Mouse (Mus musculus): ENCODE measurements around the gene Atm.

Gene Atm

DNA sequence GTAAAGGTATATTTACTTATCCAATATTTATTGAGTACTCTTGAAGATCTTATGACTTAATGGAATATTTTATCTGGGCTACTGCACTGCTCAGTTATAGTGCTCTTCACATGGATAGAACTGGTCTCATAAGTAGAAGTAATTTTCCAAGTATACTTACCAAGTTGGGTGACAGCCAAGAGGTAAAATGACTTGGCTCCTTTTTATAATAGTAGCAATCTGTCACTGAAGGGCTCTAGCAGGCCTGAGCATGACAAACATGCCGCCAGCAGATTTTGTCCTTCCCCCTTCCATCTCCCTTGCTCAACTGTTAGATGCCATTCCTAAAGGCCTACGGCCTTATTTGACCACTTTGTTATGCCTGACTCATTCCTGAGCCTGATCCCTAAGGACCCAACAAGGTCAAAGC lies 127.6 kb downstream of the Atm start:
- DNase-seq (ENCODE audit: low spot score in 2 of 2), result no peak

DNA sequence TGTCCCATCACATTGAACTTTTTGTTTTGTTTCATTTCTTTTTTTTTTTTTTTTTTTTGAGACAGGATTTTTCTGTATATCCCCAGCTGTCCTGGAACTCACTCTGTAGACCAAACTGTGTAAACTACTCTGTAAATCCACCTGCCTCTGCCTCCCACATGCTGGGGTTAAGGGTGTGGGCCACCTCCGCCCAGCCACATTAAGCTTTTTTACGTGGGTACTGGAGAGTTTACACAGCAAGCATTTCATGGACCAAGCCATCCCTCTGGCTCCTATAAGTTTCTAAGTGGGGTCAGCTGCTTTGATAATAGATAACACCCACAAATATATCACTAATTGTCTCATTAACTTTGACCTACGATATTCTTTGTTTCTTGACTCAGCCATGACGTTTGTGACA lies 128.0 kb downstream of the Atm start:
- no peak for DNase-seq (ENCODE audit: low spot score in 2 of 2)

DNA sequence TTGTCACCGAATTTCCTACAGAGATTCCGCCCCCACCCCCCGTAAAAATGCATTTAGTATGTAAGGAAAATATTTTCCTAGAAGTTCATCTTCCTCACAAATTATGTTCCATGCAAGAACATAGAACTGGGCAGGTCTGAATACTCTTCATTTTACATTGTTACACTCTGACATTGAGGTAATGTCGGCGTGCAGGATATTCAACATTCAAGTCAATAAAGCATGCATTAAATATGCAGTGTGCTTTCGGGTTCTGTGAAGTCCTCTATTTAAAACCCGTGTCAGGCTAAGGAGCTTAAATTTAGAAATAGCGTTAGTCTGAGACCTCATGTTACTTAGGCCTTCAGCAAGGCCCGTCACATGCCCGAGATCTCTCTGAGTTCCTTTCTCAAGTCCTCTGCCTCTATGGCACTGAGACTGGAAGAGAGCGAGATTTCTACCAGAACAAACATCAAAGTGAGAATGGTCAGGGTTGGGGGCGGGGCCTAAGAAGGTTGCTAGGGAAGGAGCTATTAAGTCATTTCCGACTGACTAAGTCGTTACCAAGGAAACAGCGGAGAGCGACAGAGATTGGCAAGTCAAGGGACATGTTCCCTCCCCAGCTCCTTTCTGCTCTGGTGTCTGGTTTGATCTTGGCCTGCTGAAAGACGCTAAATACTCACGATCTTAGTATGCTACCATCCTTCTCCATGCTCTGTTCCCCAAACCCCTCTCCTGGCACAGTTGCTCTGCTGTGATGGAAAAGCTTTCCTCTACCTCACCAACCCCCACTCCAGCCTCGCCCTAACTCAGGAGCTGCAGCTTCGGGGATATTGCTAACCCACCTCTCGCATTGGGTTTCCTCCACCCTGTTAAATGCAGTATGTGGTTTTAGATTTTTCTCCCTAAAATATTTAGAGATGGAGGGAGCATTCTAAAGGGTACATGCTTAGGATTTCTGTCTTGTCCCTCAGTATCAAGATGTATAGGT lies 131.5 kb downstream of the Atm start:
- DNase-seq (ENCODE audit: low spot score in 2 of 2), result peak; percentile 70 to 72

DNA sequence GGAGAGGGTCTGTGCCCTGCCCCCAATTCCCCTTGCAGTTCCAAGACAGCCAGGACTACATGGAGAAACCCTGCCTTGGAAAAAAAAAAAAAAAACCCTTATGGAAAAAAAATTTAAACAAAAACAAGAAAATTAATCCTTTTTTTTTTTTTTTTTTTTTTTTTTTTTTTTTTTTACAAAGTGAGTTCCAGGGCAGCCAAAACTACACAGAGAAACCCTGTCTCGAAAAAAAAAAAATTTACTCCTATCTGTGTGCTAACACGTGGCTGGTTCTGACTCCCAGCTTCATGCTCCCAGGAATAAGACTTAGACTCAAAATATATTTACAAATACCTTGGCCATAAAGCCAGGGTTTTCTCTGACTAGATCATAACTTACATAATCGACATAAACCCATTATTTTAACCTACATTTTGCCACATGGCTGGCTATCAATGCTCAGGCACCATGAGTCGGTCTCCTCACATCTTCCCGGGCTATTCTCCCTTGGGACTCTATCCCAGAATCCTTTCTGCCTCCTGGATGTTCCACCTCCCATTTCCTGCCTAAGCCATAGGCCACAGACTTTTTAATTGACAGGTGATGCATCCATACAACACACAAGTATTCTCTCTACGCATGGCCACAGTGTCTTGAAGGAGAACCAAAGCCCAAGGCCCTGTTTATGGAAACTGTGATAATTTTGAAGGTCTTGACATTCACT lies 132.3 kb downstream of the Atm start:
- peak in 1 of 2 experiments; percentile 15 for DNase-seq (ENCODE audit: low spot score in 2 of 2)

DNA sequence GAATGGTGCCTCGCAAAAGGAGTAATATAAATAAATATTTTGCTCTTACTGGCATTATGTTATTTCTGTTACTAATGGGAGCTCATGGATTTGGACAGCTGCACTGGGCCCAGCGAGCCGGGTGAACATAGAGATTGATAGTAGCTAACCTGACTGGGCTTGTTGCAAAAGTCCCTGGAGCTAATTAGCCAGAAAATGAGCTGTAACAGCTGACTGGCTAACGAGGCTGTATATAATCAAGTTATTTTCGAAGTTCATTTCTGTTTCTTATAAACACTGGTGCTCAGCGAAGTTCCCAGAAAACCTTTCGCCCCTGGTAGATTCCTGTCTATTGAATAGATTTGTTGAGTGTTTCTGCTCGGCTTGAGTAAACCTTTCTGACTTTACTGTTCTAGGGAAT lies 133.5 kb downstream of the Atm start:
- DNase-seq (ENCODE audit: low spot score in 2 of 2), result no peak

DNA sequence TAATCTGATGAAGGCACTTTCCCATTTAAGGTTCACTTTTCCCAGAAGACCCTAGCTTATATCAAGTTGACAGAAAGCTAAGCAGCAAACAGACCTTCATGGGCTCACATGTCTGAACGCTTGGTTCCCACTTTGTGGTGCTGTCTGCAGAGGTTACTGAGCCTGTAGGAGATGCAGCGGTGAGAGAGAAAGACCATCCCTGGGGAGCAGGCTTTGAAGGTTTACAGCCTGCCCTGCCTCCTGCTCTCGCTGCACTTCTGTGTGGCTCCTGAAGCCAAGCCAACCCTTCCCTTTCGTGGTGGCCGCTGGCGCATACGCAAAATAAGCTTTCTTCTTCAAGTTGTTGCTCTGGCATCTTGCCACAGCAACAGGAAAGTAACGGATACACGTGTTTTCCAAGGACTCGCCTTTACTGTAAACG lies 134.2 kb downstream of the Atm start, which contains the start of gene 4930550C14Rik:
Gene 4930550C14Rik (plus strand): TSS at position 35 of the 421 bp plus-strand sequence.
- DNase-seq (ENCODE audit: low spot score in 2 of 2), result peak; percentile 18 to 46

DNA sequence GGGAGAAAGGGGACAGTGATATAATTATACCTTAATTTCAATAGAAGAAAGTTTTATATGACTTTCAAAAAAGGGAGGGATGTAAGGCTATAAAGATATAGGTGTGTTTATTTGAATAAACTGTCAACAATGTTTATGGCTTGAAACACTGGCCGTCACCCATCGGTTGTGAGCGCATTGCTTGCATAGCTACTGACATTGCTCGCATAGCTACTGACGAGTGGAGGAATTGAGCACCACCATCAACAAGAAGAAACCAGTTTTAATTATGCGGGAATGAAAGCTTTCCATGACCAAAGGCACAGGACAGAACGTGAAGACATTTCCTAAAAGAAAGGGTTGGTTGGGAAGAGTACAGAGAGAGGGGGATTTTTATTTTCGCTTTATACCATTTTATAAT lies 135.4 kb downstream of the Atm start:
- DNase-seq (ENCODE audit: low spot score in 2 of 2), result no peak

DNA sequence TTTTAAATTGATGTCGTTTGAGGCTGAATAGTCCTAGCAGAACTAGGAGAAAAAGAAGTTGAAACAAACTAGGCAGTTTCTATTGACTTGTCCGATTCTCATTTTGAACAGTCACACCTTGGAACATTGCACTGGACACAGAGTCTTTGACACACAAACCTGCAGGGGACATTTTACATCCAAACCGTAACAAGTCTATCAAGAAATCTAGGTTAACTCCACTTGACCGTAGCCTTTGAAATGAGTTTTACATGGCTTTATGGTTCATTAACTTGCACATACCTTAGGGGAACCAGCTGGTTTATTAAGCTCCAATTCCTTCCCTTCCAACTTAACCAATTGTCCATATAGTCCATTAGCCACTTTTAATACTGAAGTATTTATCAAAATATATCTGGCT lies 135.8 kb downstream of the Atm start:
- DNase-seq (ENCODE audit: low spot score in 2 of 2), result no peak

DNA sequence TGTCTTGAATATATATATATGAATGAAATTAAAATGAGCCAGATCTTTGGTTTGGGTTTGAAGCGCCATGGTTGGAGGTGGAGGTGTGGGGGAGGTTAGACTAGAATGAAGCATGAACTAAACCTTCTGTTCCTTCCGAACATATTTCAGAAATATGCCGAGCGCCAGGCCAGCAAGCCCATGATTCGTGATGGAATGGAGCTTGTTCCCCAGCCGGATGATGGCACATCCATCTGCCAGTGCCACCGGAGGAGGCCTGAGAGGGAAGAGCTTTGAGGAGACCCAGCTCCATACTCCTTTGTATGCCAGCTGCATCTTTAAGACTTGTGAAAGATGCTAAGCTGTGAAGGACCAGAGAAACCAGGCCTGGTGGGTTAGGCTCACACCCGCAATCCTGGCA lies 137.0 kb downstream of the Atm start:
- DNase-seq (ENCODE audit: low spot score in 2 of 2), result no peak

DNA sequence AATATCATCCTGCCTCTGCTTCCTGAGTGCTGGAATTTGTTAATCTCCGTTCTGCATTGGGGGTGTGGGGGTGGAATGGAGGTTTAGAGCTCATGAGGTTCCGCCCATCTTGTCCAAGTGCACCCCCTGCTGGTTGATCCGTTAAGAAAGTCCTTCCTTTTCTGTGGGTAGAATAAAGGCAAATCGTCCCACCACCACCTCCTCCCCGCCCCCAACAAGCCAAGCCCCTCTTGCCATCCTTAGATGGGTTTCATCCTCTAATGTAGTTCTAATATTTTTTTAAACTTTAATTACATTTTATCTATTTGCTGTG lies 138.2 kb downstream of the Atm start:
- DNase-seq (ENCODE audit: low spot score in 2 of 2), result peak in 1 of 2 experiments; percentile 29

DNA sequence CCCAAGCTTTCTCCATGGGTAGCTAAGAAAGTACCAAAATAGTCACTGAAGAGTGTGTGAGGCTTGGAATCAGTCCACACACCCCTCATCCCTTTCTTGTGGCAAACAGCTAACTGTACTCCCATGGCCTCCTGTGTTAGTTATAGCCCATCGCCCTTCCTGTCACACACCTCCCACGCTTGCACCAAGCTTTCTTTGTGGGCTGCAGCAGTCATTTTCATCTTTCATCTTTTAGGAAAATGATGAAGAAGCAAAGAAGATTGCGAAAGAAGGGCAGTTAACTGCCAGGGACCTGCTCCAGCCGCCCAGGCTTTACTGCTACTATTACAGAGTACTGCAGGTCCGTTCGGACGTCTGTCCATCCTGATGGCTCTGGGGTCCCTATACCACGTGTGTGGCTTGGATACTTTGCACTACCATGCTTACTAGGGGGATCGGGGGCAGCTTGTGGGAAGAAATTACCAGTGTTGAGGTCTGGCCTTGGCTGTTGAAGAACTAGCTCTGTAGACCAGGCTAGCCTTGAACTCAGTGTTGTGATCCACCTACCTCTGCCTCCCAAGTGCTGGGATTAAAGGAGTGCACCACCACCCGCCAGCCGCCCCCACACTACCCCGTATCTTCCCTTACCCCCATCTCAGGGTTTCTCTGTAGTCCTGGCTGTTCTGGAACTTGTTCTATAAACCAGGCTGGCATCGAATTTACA lies 138.7 kb downstream of the Atm start:
- no peak for DNase-seq (ENCODE audit: low spot score in 2 of 2)

DNA sequence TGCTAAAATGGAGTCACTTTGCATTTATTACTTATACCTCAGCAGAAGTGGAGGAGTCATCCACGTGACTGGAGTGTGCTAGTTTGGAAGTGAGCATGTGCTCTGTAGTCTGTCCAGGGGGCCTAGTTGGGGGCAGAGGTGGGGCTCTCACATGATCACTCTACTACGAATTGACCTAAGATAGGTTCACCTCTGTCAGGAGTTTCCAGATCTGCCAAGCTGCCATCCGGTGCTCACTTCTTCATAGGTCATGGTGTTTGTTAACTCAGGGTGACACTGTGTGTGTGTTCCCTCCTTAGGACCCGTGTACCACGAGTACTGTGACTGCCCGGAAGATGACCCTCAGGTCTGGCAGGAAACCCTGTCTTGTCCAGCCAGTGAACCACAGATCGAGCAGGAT lies 146.4 kb downstream of the Atm start:
- no peak for DNase-seq (ENCODE audit: low spot score in 2 of 2)

Data from heart, adult 9 months (tissue).